Mouse (Mus musculus): Measurements from ENCODE around the gene Lrig2. TPM values are rescaled to one million over a fixed set of nuclear protein-coding genes. Genes with fewer than 3 reads are reported as not detected.

The Lrig2 gene
- total and polyA plus RNA-seq, 2 experiments from 2014 or later = 20.2 to 50.1 TPM

GRCm38 (mm10) chr3:104517161-104517560 lies 5.4 kb upstream of the Lrig2 start:
- DNase-seq (ENCODE audit: low spot score) (no peak), ATAC-seq (ENCODE audit: low FRiP score) (no peak)
- TF ChIP-seq CTCF (IDR thresholded peaks at IDR 0.05) = peak; percentile 31
- Histone ChIP-seq H3K9me3 (ENCODE audit: low read length) (no peaks in the 10 kb centered on the region), H3K4me1 (ENCODE audit: insufficient read depth, low read length) (no peaks in the 10 kb centered on the region), H3K36me3 (ENCODE audit: insufficient read depth, low read length) (no peaks in the 10 kb centered on the region), H3K27me3 (ENCODE audit: insufficient read depth, low read length) (no peaks in the 10 kb centered on the region), H3K9ac (replicated peaks; ENCODE audit: low read length, poor library complexity, severe bottlenecking) (no peak overlapping the region), H3K4me3 (ENCODE audit: low read depth, low read length) (no peak overlapping the region), H3K27ac (ENCODE audit: low read depth, low read length) (no peak overlapping the region), H3K4me2 (ENCODE audit: low read depth, low read length, poor library complexity, severe bottlenecking) (no peak overlapping the region)
- WGBS = 86% methylated on average over 5 of the region's 5 CpGs

- ATAC-seq (ENCODE audit: low FRiP score) = no peak
- no peak for DNase-seq (ENCODE audit: low spot score)
- no peak overlapping the region for H3K4me2 ChIP-seq (ENCODE audit: low read depth, low read length, poor library complexity, severe bottlenecking)
- H3K4me3 ChIP-seq (ENCODE audit: low read depth, low read length) = no peak overlapping the region
- H3K4me1 ChIP-seq (ENCODE audit: insufficient read depth, low read length) = no peaks in the 10 kb centered on the region
- no peaks in the 10 kb centered on the region for H3K9me3 ChIP-seq (ENCODE audit: low read length)
- no peak overlapping the region for H3K27ac ChIP-seq (ENCODE audit: low read depth, low read length)
- H3K36me3 ChIP-seq (ENCODE audit: insufficient read depth, low read length) = no peaks in the 10 kb centered on the region
- WGBS = 86% methylated on average over 2 of the region's 2 CpGs
- H3K9ac ChIP-seq (replicated peaks; ENCODE audit: low read length, poor library complexity, severe bottlenecking) = no peak overlapping the region
- no peak for TF ChIP-seq CTCF (IDR thresholded peaks at IDR 0.05)
- no peaks in the 10 kb centered on the region for H3K27me3 ChIP-seq (ENCODE audit: insufficient read depth, low read length)
Measured at GRCm38 (mm10) chr3:104514510-104514909, 2.8 kb upstream of the Lrig2 start.

- Histone ChIP-seq H3K27ac (ENCODE audit: low read depth, low read length) (peak overlapping the region; percentile 97), H3K9ac (replicated peaks; ENCODE audit: low read length, poor library complexity, severe bottlenecking) (0 out of 2 replicates have a peak overlapping the region, but pooled peaks have one; percentile 5), H3K4me3 (ENCODE audit: low read depth, low read length) (peak overlapping the region; percentile 93), H3K4me1 (ENCODE audit: insufficient read depth, low read length) (peaks cover 4% of the 10 kb centered on the region; the same call in 1 of the 2 replicates), H3K36me3 (ENCODE audit: insufficient read depth, low read length) (no peaks in the 10 kb centered on the region), H3K9me3 (ENCODE audit: low read length) (no peaks in the 10 kb centered on the region), H3K4me2 (ENCODE audit: low read depth, low read length, poor library complexity, severe bottlenecking) (peak overlapping the region; percentile 44), H3K27me3 (ENCODE audit: insufficient read depth, low read length) (no peaks in the 10 kb centered on the region)
- TF ChIP-seq CTCF (IDR thresholded peaks at IDR 0.05) = no peak
- ATAC-seq (ENCODE audit: low FRiP score) (no peak), DNase-seq (ENCODE audit: low spot score) (no peak)
- WGBS = 17% methylated on average over 5 of the region's 5 CpGs
Measured at GRCm38 (mm10) chr3:104512424-104512748, 668 bp upstream of the Lrig2 start.

GRCm38 (mm10) chr3:104510771-104511429 lies 818 bp downstream of the Lrig2 start:
- H3K4me1 ChIP-seq (ENCODE audit: insufficient read depth, low read length) = peaks cover 4% of the 10 kb centered on the region; the same call in 1 of the 2 replicates
- H3K9me3 ChIP-seq (ENCODE audit: low read length) = no peaks in the 10 kb centered on the region
- no peak for TF ChIP-seq CTCF (IDR thresholded peaks at IDR 0.05)
- peak; percentile 48 for ATAC-seq (ENCODE audit: low FRiP score)
- peak overlapping the region; percentile 97 for H3K27ac ChIP-seq (ENCODE audit: low read depth, low read length)
- no peaks in the 10 kb centered on the region for H3K27me3 ChIP-seq (ENCODE audit: insufficient read depth, low read length)
- DNase-seq (ENCODE audit: low spot score) = peak; percentile 28
- H3K9ac ChIP-seq (replicated peaks; ENCODE audit: low read length, poor library complexity, severe bottlenecking) = peak overlapping the region; percentile 86
- H3K4me2 ChIP-seq (ENCODE audit: low read depth, low read length, poor library complexity, severe bottlenecking) = peak overlapping the region; percentile 61
- under 1% methylated on average over 14 of the region's 14 CpGs for WGBS
- peak overlapping the region; percentile 93 for H3K4me3 ChIP-seq (ENCODE audit: low read depth, low read length)
- H3K36me3 ChIP-seq (ENCODE audit: insufficient read depth, low read length) = no peaks in the 10 kb centered on the region

GRCm38 (mm10) chr3:104501648-104502047 lies 10.1 kb downstream of the Lrig2 start:
- no peak overlapping the region for H3K27ac ChIP-seq (ENCODE audit: low read depth, low read length)
- no peak for DNase-seq (ENCODE audit: low spot score)
- H3K9ac ChIP-seq (replicated peaks; ENCODE audit: low read length, poor library complexity, severe bottlenecking) = no peak overlapping the region
- TF ChIP-seq CTCF (IDR thresholded peaks at IDR 0.05) = no peak
- no peaks in the 10 kb centered on the region for H3K27me3 ChIP-seq (ENCODE audit: insufficient read depth, low read length)
- no peaks in the 10 kb centered on the region for H3K9me3 ChIP-seq (ENCODE audit: low read length)
- no peak overlapping the region for H3K4me2 ChIP-seq (ENCODE audit: low read depth, low read length, poor library complexity, severe bottlenecking)
- H3K4me1 ChIP-seq (ENCODE audit: insufficient read depth, low read length) = no peaks in the 10 kb centered on the region
- no peaks in the 10 kb centered on the region for H3K36me3 ChIP-seq (ENCODE audit: insufficient read depth, low read length)
- H3K4me3 ChIP-seq (ENCODE audit: low read depth, low read length) = no peak overlapping the region
- no peak for ATAC-seq (ENCODE audit: low FRiP score)
- WGBS = 75% methylated on average over 2 of the region's 2 CpGs

GRCm38 (mm10) chr3:104500881-104501280 lies 10.8 kb downstream of the Lrig2 start:
- WGBS = 59% methylated on average over 2 of the region's 2 CpGs
- ATAC-seq (ENCODE audit: low FRiP score) (no peak), DNase-seq (ENCODE audit: low spot score) (no peak)
- TF ChIP-seq CTCF (IDR thresholded peaks at IDR 0.05) = no peak
- no peaks in the 10 kb centered on the region for H3K4me1 ChIP-seq (ENCODE audit: insufficient read depth, low read length)
- no peak overlapping the region for H3K9ac ChIP-seq (replicated peaks; ENCODE audit: low read length, poor library complexity, severe bottlenecking)
- no peak overlapping the region for H3K4me2 ChIP-seq (ENCODE audit: low read depth, low read length, poor library complexity, severe bottlenecking)
- H3K27me3 ChIP-seq (ENCODE audit: insufficient read depth, low read length) = no peaks in the 10 kb centered on the region
- no peaks in the 10 kb centered on the region for H3K36me3 ChIP-seq (ENCODE audit: insufficient read depth, low read length)
- H3K9me3 ChIP-seq (ENCODE audit: low read length) = no peaks in the 10 kb centered on the region
- H3K4me3 ChIP-seq (ENCODE audit: low read depth, low read length) = no peak overlapping the region
- no peak overlapping the region for H3K27ac ChIP-seq (ENCODE audit: low read depth, low read length)
